Mouse (Mus musculus): ENCODE results near the gene Spcs3.

DNA sequence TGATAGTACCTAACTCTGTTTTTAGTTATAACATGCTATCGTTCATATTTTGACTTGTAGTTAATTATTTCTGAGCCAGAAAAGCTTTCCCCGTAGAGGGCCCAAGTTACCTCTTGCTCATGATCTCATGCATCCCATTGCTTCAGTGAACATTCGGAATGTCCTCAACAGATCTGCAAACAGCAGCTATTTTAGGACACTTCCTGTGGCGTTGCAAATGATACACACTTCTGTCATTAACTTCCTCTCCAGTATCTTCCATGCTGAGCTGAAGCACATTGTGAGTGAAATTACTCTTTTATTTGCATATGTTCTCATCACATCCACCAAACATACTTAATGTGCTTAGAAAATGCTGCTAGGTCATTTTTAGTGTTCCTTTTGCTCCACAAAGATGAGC lies 32.3 kb upstream of the Spcs3 start:
- TF ChIP-seq POLR2A (IDR thresholded peaks at IDR 0.05; ENCODE audit: borderline replicate concordance, low read depth, low read length) (no peak), CTCF (IDR thresholded peaks at IDR 0.05; ENCODE audit: low read depth, low read length) (no peak)
